Mouse (Mus musculus) liver, embryonic 14.5 days (tissue): Measurements from ENCODE around the gene Hmbs. TPM values are rescaled to one million over a fixed set of nuclear protein-coding genes. Genes with fewer than 3 reads are reported as not detected.
A peak's percentile ranks its signal among the peaks of the same experiment; 100 is the strongest.

Experiments used
- ATAC-seq: fragments of 200-750 bp; cut with Nextera tagmentation; 2 replicates; pipeline ENCODE4 v1.8.0; 2017; ENCODE audit warnings: moderate number of reproducible peaks, mild to moderate bottlenecking, moderate library complexity; ENCODE audit not compliant: insufficient read depth
- DNase-seq, 3 experiments: peaks; one replicate each; pipeline ENCODE4 v3.0.0-alpha.2; 2012 to 2013; ENCODE audit warnings: low read depth in 3 of 3, low spot score in 3 of 3
- H3K27ac ChIP-seq: fragments of 300-500 bp; sonication (generic); 2 replicates; pipeline ENCODE4 v1.5.1; 2014; ENCODE audit warnings: moderate library complexity, mild to moderate bottlenecking, control low read depth, inconsistent platforms
- H3K27me3 ChIP-seq: fragments of 300-500 bp; sonication (generic); 2 replicates; pipeline ENCODE4 v1.6.1; 2014; ENCODE audit warnings: mild to moderate bottlenecking, low read length, moderate library complexity; ENCODE audit not compliant: control insufficient read depth, insufficient read depth
- H3K36me3 ChIP-seq: fragments of 300-500 bp; sonication (generic); replicated peaks from 2 replicates; pipeline ENCODE4 v1.6.1; 2014; ENCODE audit warnings: low read depth; ENCODE audit not compliant: control insufficient read depth, insufficient read depth
- H3K4me1 ChIP-seq, 2 experiments: fragments of 200-500 bp in 1 of 2; fragments of 300-500 bp in 1 of 2; sonication (generic) in 1 of 2; replicated peaks; 2 replicates each; pipeline ENCODE4 v1.6.1; 2012 to 2014; ENCODE audit warnings: antibody characterized with exemption in 1 of 2, inconsistent platforms in 1 of 2, low read length in 1 of 2; ENCODE audit not compliant: control insufficient read depth in 2 of 2, insufficient read depth in 2 of 2
- H3K4me2 ChIP-seq: fragments of 300-500 bp; sonication (generic); 2 replicates; pipeline ENCODE4 v1.6.1; 2014; ENCODE audit warnings: low read depth, mild to moderate bottlenecking, control low read depth, moderate library complexity
- H3K4me3 ChIP-seq, 2 experiments: fragments of 200-500 bp in 1 of 2; fragments of 300-500 bp in 1 of 2; sonication (generic) in 1 of 2; 2 replicates each; pipeline ENCODE4 v1.5.1; 2012 to 2014; ENCODE audit warnings: low read depth in 2 of 2, low read length in 2 of 2, mild to moderate bottlenecking in 2 of 2, control low read depth in 1 of 2, inconsistent platforms in 1 of 2, moderate library complexity in 1 of 2; ENCODE audit not compliant: insufficient read depth in 1 of 2
- H3K9ac ChIP-seq: fragments of 300-500 bp; sonication (generic); replicated peaks from 2 replicates; pipeline ENCODE4 v1.6.1; 2014; ENCODE audit warnings: mild to moderate bottlenecking, control low read depth, moderate library complexity
- H3K9me3 ChIP-seq: fragments of 300-500 bp; sonication (generic); 2 replicates; pipeline ENCODE4 v1.6.1; 2016; ENCODE audit warnings: low read length, mixed read lengths; ENCODE audit not compliant: control insufficient read depth
- CTCF ChIP-seq: IDR thresholded peaks from 2 replicates; pipeline ENCODE4 v1.5.1; 2016; ENCODE audit warnings: antibody characterized with exemption, low read depth, control low read depth
- EP300 ChIP-seq: IDR thresholded peaks from 2 replicates; pipeline ENCODE4 v1.6.1; 2016; ENCODE audit warnings: antibody characterized with exemption, low read depth
- WGBS: fragments of 180-500 bp; shearing (Covaris S2); extraction: QIAGEN DNeasy Blood & Tissue Kit; methylation state at CpG from one replicate; pipeline ENCODE4 v1.1.7; 2014; ENCODE audit not compliant: insufficient replicate concordance; 5-methylcytosine and 5-hydroxymethylcytosine counted together
- polyA plus RNA-seq, 2 experiments: library from polyadenylated mRNA; depleted of rRNA in 1 of 2; stranded (reverse) in 1 of 2; unstranded in 1 of 2; fragments of >200 nt; fragmentation: Nextera tagmentation in 1 of 2; extraction: Ambion mirVana in 1 of 2; gene quantifications; 2 replicates each; pipeline versions ENCODE4 v1.2.1 to v1.2.3; 2012 to 2014

Gene Hmbs
- polyA plus RNA-seq, 2 experiments, result 876 to 1,376 TPM

GRCm38 (mm10) chr9:44353142-44353541 is 9.1 kb upstream of the Hmbs start:
- no peaks in the 10 kb centered on the region for H3K27me3 ChIP-seq
- H3K9ac ChIP-seq, result no peak overlapping the region
- no peak overlapping the region for H3K4me3 ChIP-seq
- DNase-seq (no peak), ATAC-seq (no peak)
- no peaks in the 10 kb centered on the region for H3K9me3 ChIP-seq
- H3K36me3 ChIP-seq, result peaks cover 73% of the 10 kb centered on the region
- 82% methylated on average over 6 of the region's 6 CpGs for WGBS
- TF ChIP-seq EP300 (no peak), CTCF (no peak)
- no peaks in the 10 kb centered on the region for H3K4me1 ChIP-seq
- no peak overlapping the region for H3K4me2 ChIP-seq
- H3K27ac ChIP-seq, result no peak overlapping the region

- WGBS, result 85% methylated on average over 10 of the region's 10 CpGs
- H3K9ac ChIP-seq, result no peak overlapping the region
Measured at GRCm38 (mm10) chr9:44352337-44352736, 8.3 kb upstream of the Hmbs start.

GRCm38 (mm10) chr9:44351396-44351795 is 7.4 kb upstream of the Hmbs start:
- Histone ChIP-seq H3K36me3 (peaks cover 68% of the 10 kb centered on the region), H3K4me3 (no peak overlapping the region), H3K4me1 (no peaks in the 10 kb centered on the region), H3K4me2 (no peak overlapping the region), H3K9ac (no peak overlapping the region), H3K27me3 (no peaks in the 10 kb centered on the region), H3K27ac (no peak overlapping the region), H3K9me3 (no peaks in the 10 kb centered on the region)
- no peak for DNase-seq
- TF ChIP-seq EP300, result no peak
- no peak for TF ChIP-seq CTCF
- no peak for ATAC-seq
- WGBS, result 86% methylated on average over 4 of the region's 4 CpGs

More at GRCm38 (mm10) chr9:44352337-44352736, 8.3 kb upstream of the Hmbs start:
- no peaks in the 10 kb centered on the region for H3K27me3 ChIP-seq
- no peaks in the 10 kb centered on the region for H3K4me1 ChIP-seq
- no peak overlapping the region for H3K4me2 ChIP-seq
- no peak overlapping the region for H3K4me3 ChIP-seq
- no peak overlapping the region for H3K27ac ChIP-seq
- ATAC-seq, result no peak
- no peak for DNase-seq
- no peaks in the 10 kb centered on the region for H3K9me3 ChIP-seq
- H3K36me3 ChIP-seq, result peaks cover 73% of the 10 kb centered on the region
- TF ChIP-seq CTCF (no peak), EP300 (no peak)

GRCm38 (mm10) chr9:44348546-44348945 is 4.5 kb upstream of the Hmbs start:
- Histone ChIP-seq H3K4me2 (no peak overlapping the region), H3K27me3 (no peaks in the 10 kb centered on the region), H3K36me3 (peaks cover 40% of the 10 kb centered on the region), H3K9ac (no peak overlapping the region), H3K27ac (no peak overlapping the region), H3K9me3 (no peaks in the 10 kb centered on the region), H3K4me3 (no peak overlapping the region), H3K4me1 (peaks cover 5 to 6% of the 10 kb centered on the region in 2 experiments)
- WGBS, result 88% methylated on average over 4 of the region's 4 CpGs
- no peak for ATAC-seq
- no peak for DNase-seq
- TF ChIP-seq CTCF (peak; percentile 66), EP300 (no peak)

- ATAC-seq, result no peak
- no peak overlapping the region for H3K27ac ChIP-seq
- peaks cover 10% of the 10 kb centered on the region in 2 experiments for H3K4me1 ChIP-seq
- no peaks in the 10 kb centered on the region for H3K27me3 ChIP-seq
- no peak overlapping the region for H3K4me3 ChIP-seq
- no peak for DNase-seq
- no peak overlapping the region for H3K4me2 ChIP-seq
- no peak overlapping the region for H3K9ac ChIP-seq
- 77% methylated on average over 4 of the region's 4 CpGs for WGBS
- no peak for TF ChIP-seq EP300
- no peak for TF ChIP-seq CTCF
- peaks cover 36% of the 10 kb centered on the region for H3K36me3 ChIP-seq
- H3K9me3 ChIP-seq, result no peaks in the 10 kb centered on the region
Measured at GRCm38 (mm10) chr9:44347621-44348020, 3.6 kb upstream of the Hmbs start.
